Mouse (Mus musculus) thymus, adult 2 months (tissue): ENCODE results near the gene 1810062G17Rik. TPM values are rescaled to one million over a fixed set of nuclear protein-coding genes. Genes with fewer than 3 reads are reported as not detected.

Experiments
- DNase-seq: peaks from one replicate; pipeline ENCODE4 v3.0.0; 2021
- H3K27ac ChIP-seq: fragments of 200-500 bp; 2 replicates; pipeline ENCODE4 v1.5.1; 2012; ENCODE audit warnings: low read length, control low read depth; ENCODE audit not compliant: control insufficient read depth, insufficient read depth
- H3K27me3 ChIP-seq: fragments of 200-500 bp; 2 replicates; pipeline ENCODE4 v1.6.1; 2012; ENCODE audit warnings: mild to moderate bottlenecking, low read length, moderate library complexity, mixed read lengths; ENCODE audit not compliant: control insufficient read depth, insufficient read depth
- H3K36me3 ChIP-seq: fragments of 200-500 bp; 2 replicates; pipeline ENCODE4 v1.6.1; 2012; ENCODE audit warnings: mild to moderate bottlenecking, low read length, moderate library complexity; ENCODE audit not compliant: control insufficient read depth, insufficient read depth
- H3K4me1 ChIP-seq: fragments of 200-500 bp; replicated peaks from 2 replicates; pipeline ENCODE4 v1.6.1; 2012; ENCODE audit warnings: low read length; ENCODE audit not compliant: control insufficient read depth, insufficient read depth
- H3K4me3 ChIP-seq: fragments of 200-500 bp; 2 replicates; pipeline ENCODE4 v1.5.1; 2012; ENCODE audit warnings: mild to moderate bottlenecking, low read length, control low read depth, moderate library complexity; ENCODE audit not compliant: control insufficient read depth, insufficient read depth
- CTCF ChIP-seq: fragments of 200-500 bp; IDR thresholded peaks from 2 replicates; pipeline ENCODE4 v1.5.1; 2012; ENCODE audit warnings: mild to moderate bottlenecking, control low read depth, low read length, moderate library complexity, borderline replicate concordance; ENCODE audit not compliant: control insufficient read depth, poor library complexity, insufficient read depth; ENCODE audit errors: extremely low read depth
- POLR2A ChIP-seq: fragments of 200-500 bp; IDR thresholded peaks from 2 replicates; pipeline ENCODE4 v1.6.1; 2012; ENCODE audit warnings: mild to moderate bottlenecking, low read length, control low read depth, moderate library complexity; ENCODE audit not compliant: control insufficient read depth, poor library complexity, insufficient read depth; ENCODE audit errors: extremely low read depth
- whole genome bisulfite sequencing: fragments of 180-500 bp; shearing (Covaris S2); methylation state at CpG from one replicate; pipeline ENCODE4 v1.1.7; 2018; 5-methylcytosine and 5-hydroxymethylcytosine counted together
- polyA plus RNA-seq: library from polyadenylated mRNA; depleted of rRNA; stranded (reverse); fragments of >200 nt; gene quantifications from 2 replicates; pipeline ENCODE4 v1.2.3, GENCODE M21; 2012; rRNA removed

The 1810062G17Rik gene
- polyA plus RNA-seq, 1 experiment, result 1.5 TPM

DNA sequence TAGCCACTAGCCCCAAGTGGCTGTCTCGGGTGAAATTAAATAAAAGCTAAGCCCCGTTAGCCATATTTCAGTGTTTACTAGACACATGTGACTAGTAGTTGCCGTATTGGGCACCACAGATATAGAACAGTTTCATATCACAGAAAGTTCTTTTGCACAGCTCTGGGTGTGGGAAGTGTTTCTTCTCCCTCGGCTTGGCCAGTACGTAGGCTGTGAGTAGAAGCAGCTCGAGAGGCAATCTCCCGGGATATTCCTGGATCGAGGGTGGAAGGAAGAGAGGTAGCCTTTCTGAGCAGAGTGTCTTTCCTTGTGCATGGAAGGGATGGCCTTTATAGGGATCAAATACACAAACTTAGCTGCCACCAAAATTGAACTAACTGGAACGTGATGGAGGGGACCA is 40.5 kb downstream of the 1810062G17Rik start:
- H3K4me1 ChIP-seq, result no peaks in the 10 kb centered on the region
- H3K36me3 ChIP-seq, result no peaks in the 10 kb centered on the region
- no peak overlapping the region for H3K27ac ChIP-seq
- no peak for DNase-seq
- no peak for TF ChIP-seq POLR2A
- TF ChIP-seq CTCF, result no peak
- 0 out of 2 replicates have a peak, but pooled peaks cover 5% of the 10 kb centered on the region for H3K27me3 ChIP-seq
- no peak overlapping the region for H3K4me3 ChIP-seq
- WGBS, result 94% methylated on average over 9 of the region's 9 CpGs

GRCm38 (mm10) chr3:36521073-36522060 is 45.6 kb downstream of the 1810062G17Rik start, which contains the start of gene Gm11549:
TSS of gene Gm11549 (minus strand) at chr3:36521813.
- TF ChIP-seq POLR2A (no peak), CTCF (no peak)

DNA sequence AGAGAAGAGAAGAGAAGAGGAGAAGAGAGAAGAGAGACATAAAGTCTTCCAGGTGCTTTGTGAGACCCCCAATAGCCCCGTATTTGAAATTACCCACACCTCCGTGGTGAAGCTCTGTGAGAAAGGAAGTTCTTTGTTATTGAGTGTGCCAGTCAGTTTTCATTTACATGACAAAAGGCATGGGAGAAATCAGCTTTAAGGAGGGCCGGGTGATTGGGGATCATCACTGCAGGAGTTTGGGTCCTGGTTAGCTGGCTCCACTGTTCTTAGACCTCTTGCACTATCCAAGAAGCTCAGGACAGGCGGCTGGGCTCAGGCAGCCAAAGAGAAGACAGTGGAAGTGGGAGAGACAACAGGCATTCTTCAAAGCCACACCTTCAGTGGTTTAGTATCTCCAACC is 46.4 kb downstream of the 1810062G17Rik start:
- Histone ChIP-seq H3K36me3 (no peaks in the 10 kb centered on the region), H3K4me1 (no peaks in the 10 kb centered on the region), H3K4me3 (no peak overlapping the region), H3K27ac (no peak overlapping the region), H3K27me3 (peaks cover 5% of the 10 kb centered on the region; the same call in 1 of the 2 replicates)
- no peak for DNase-seq
- TF ChIP-seq POLR2A, result no peak
- no peak for TF ChIP-seq CTCF
- 39% methylated on average over 4 of the region's 4 CpGs for WGBS

More at GRCm38 (mm10) chr3:36521073-36522060, 45.6 kb downstream of the 1810062G17Rik start, which contains the start of gene Gm11549:
- 4% methylated on average over 51 of the region's 51 CpGs for WGBS
- no peak for DNase-seq
- Histone ChIP-seq H3K4me3 (no peak within 1 kb of the TSS), H3K27ac (no peak within 1 kb of the TSS), H3K27me3 (peaks cover 5% of the 10 kb centered on the region; the same call in 1 of the 2 replicates), H3K4me1 (no peaks in the 10 kb centered on the region), H3K36me3 (no peaks in the 10 kb centered on the region)

DNA sequence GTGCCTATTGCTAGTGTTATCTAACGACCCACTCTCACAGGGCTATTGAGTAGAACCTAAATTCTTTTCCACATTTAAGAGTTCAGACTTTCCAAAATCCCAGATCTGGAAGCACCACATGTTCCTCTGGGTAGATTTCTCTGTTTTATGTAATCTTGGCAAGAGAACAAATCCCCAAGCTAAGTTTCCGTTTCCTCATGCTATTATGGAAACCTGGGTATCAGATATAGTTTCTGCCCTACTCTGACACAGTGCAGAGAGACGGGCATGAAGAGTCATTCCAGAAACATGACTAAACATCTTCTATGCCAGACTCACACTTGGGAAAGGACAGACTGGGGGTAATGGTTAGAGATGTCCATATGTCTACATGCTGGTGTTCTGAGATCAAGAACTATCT is 48.7 kb downstream of the 1810062G17Rik start:
- TF ChIP-seq CTCF (no peak), POLR2A (no peak)

DNA sequence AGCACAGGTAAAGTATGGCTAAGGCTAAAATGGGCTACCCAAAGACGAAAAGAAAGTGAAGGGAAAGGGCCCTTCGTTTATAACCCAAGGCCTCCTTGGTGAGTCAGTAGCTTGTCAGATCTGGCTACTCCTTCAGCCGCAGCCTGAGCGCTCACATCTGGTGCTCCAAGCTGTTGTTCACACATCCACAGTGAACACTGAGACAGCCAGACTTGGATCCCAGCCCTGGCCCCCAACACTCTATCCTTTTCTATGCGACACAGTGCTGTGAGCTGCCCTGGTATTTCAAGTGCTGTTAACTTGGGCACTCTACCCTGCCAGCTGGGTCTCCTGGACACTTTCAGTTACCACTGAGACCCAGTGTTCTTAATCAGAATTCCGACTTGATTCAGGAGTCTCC is 54.6 kb downstream of the 1810062G17Rik start:
- H3K27me3 ChIP-seq, result no peaks in the 10 kb centered on the region; the same call in 1 of the 2 replicates
- H3K4me3 ChIP-seq, result no peak overlapping the region
- H3K36me3 ChIP-seq, result no peaks in the 10 kb centered on the region
- DNase-seq, result no peak
- WGBS, result 98% methylated on average over 6 of the region's 6 CpGs
- TF ChIP-seq CTCF, result no peak
- no peak for TF ChIP-seq POLR2A
- H3K27ac ChIP-seq, result no peak overlapping the region
- H3K4me1 ChIP-seq, result no peaks in the 10 kb centered on the region

More for the DNA sequence above, 48.7 kb downstream of the 1810062G17Rik start:
- peaks cover 5% of the 10 kb centered on the region; the same call in 1 of the 2 replicates for H3K27me3 ChIP-seq
- no peak for DNase-seq
- no peak overlapping the region for H3K27ac ChIP-seq
- H3K4me1 ChIP-seq, result no peaks in the 10 kb centered on the region
- H3K36me3 ChIP-seq, result no peaks in the 10 kb centered on the region
- H3K4me3 ChIP-seq, result no peak overlapping the region
- 84% methylated on average over 3 of the region's 3 CpGs for WGBS

DNA sequence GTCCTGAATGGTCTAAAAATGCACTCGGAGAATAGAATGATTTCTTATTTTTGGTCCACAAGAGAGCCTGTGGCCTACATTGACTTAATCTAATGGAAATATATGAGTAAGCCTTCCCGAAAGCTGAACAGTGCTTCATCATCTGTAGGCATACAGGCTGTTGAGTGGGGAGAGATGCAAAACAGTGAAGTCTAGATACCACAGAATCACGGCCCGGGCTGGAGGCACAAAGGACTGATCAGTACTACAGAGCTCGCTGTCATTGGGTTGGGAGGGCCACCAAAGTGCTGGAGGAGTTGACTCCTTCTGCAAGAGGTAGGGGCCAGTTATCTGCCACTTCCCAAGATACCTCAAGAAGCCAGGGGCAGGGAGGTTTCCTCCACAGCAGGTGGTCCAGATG is 55.0 kb downstream of the 1810062G17Rik start:
- no peaks in the 10 kb centered on the region for H3K4me1 ChIP-seq
- H3K27ac ChIP-seq, result no peak overlapping the region
- no peak for TF ChIP-seq POLR2A
- no peak for TF ChIP-seq CTCF
- H3K27me3 ChIP-seq, result no peaks in the 10 kb centered on the region; the same call in 1 of the 2 replicates
- 97% methylated on average over 5 of the region's 5 CpGs for WGBS
- no peaks in the 10 kb centered on the region for H3K36me3 ChIP-seq
- H3K4me3 ChIP-seq, result no peak overlapping the region
- DNase-seq, result no peak

GRCm38 (mm10) chr3:36531242-36531641 is 55.5 kb downstream of the 1810062G17Rik start:
- WGBS, result 92% methylated on average over 2 of the region's 2 CpGs
- no peak for TF ChIP-seq CTCF
- TF ChIP-seq POLR2A, result no peak
- Histone ChIP-seq H3K4me1 (no peaks in the 10 kb centered on the region), H3K27me3 (no peaks in the 10 kb centered on the region; the same call in 1 of the 2 replicates), H3K27ac (no peak overlapping the region), H3K36me3 (no peaks in the 10 kb centered on the region), H3K4me3 (no peak overlapping the region)
- DNase-seq, result no peak

Other genes starting within 250 kb of the 1810062G17Rik start
- gene Anxa5, start within 50 bp of the 1810062G17Rik start, polyA plus RNA-seq, result 374 and 442 TPM in 2 replicates
- 0.22 and 0.30 TPM in 2 replicates for gene Gm11549, start 45.9 kb downstream of the 1810062G17Rik start, polyA plus RNA-seq
- gene Exosc9, start 76.7 kb downstream of the 1810062G17Rik start, polyA plus RNA-seq, result 8.3 and 11.4 TPM in 2 replicates
- gene Ccna2, start 96.2 kb downstream of the 1810062G17Rik start, polyA plus RNA-seq, result 196 and 359 TPM in 2 replicates
- gene Bbs7, start 137.5 kb downstream of the 1810062G17Rik start, polyA plus RNA-seq, result 1.0 and 2.4 TPM in 2 replicates
- gene Trpc3, start 214.2 kb downstream of the 1810062G17Rik start, polyA plus RNA-seq, result 0.43 and 0.58 TPM in 2 replicates